8 mouse cellular contexts compared by ENCODE assay signal in genomic region chr2:75584975-75585374, GRCm38 (mm10).
DNase-seq lines count a peak whose midpoint lies in the region; ATAC-seq and TF ChIP-seq lines count a peak whose summit lies in the region.

No protein-coding gene starts in this region.

- no peak for TF ChIP-seq CTCF in liver, adult 2 months (IDR thresholded peaks at IDR 0.05; ENCODE audit: low read depth, low read length)
- no peak for TF ChIP-seq CTCF in midbrain, postnatal 0 days (IDR thresholded peaks at IDR 0.05)

- ATAC-seq in midbrain, postnatal 0 days (ENCODE audit: low FRiP score): no peak

- no peak for TF ChIP-seq POLR2A in liver, adult 2 months (IDR thresholded peaks at IDR 0.05; ENCODE audit: extremely low read depth, insufficient read depth, low read length)

- peak overlapping the region; percentile 75 for H3K27ac ChIP-seq in embryonic facial prominence, embryonic 10.5 days (replicated peaks)
- no peak overlapping the region for H3K27ac ChIP-seq in liver, adult 2 months (replicated peaks; ENCODE audit: insufficient read depth, low read depth, low read length)
- no peak overlapping the region for H3K27ac ChIP-seq in midbrain, postnatal 0 days (ENCODE audit: low read depth, low read length)

- peak overlapping the region; percentile 47 for H3K4me2 ChIP-seq in midbrain, postnatal 0 days (ENCODE audit: low read depth, low read length, poor library complexity, severe bottlenecking)

- H3K27me3 ChIP-seq in embryonic facial prominence, embryonic 10.5 days (replicated peaks; ENCODE audit: low read depth, poor library complexity, severe bottlenecking): peaks cover 25% of the 10 kb centered on the region
- no peaks in the 10 kb centered on the region for H3K27me3 ChIP-seq in liver, adult 2 months (ENCODE audit: control insufficient read depth, insufficient read depth, low read length)
- H3K27me3 ChIP-seq in midbrain, postnatal 0 days (ENCODE audit: insufficient read depth, low read length): no peaks in the 10 kb centered on the region

- H3K36me3 ChIP-seq in embryonic facial prominence, embryonic 10.5 days (replicated peaks): no peaks in the 10 kb centered on the region
- H3K36me3 ChIP-seq in liver, adult 2 months (ENCODE audit: control insufficient read depth, insufficient read depth, low read length): no peaks in the 10 kb centered on the region
- H3K36me3 ChIP-seq in midbrain, postnatal 0 days (ENCODE audit: insufficient read depth, low read length): no peaks in the 10 kb centered on the region

- peaks cover 16% of the 10 kb centered on the region for H3K4me1 ChIP-seq in embryonic facial prominence, embryonic 10.5 days
- H3K4me1 ChIP-seq in liver, adult 2 months (ENCODE audit: control insufficient read depth, insufficient read depth, low read length): no peaks in the 10 kb centered on the region; the same call in 1 of the 2 replicates
- H3K4me1 ChIP-seq in midbrain, postnatal 0 days (ENCODE audit: insufficient read depth, low read length): 0 out of 2 replicates have a peak, but pooled peaks cover 3% of the 10 kb centered on the region

- no peak overlapping the region for H3K9ac ChIP-seq in liver, adult 2 months (ENCODE audit: low read depth, low read length)
- peak overlapping the region; percentile 29; the same call in 1 of the 2 replicates for H3K9ac ChIP-seq in midbrain, postnatal 0 days (replicated peaks; ENCODE audit: low read length, poor library complexity, severe bottlenecking)

- DNase-seq in cerebellum, postnatal 10 days: peak; percentile 52 to 71
- no peak for DNase-seq in cerebellum, adult 9-10 months
- peak; percentile 81 for DNase-seq in embryonic facial prominence, embryonic 10.5 days (ENCODE audit: low spot score)
- peak; percentile 88 to 92 for DNase-seq in heart, adult 18-20 months
- DNase-seq in kidney, adult 11 months: peak; percentile 83
- DNase-seq in liver, adult 2 months (ENCODE audit: extremely low read depth, low read depth, low spot score): peak; percentile 64
- DNase-seq in midbrain, postnatal 0 days (ENCODE audit: low spot score): peak; percentile 60
- peak; percentile 24 to 67 for DNase-seq in spleen, postnatal 10 days (ENCODE audit: low spot score in 2 of 2)

- 1% methylated on average over 16 of the region's 16 CpGs for WGBS in embryonic facial prominence, embryonic 10.5 days
- 2% methylated on average over 16 of the region's 16 CpGs for whole genome bisulfite sequencing in liver, adult 2 months
- WGBS in midbrain, postnatal 0 days: 1% methylated on average over 16 of the region's 16 CpGs

- no peaks in the 10 kb centered on the region for H3K9me3 ChIP-seq in embryonic facial prominence, embryonic 10.5 days
- H3K9me3 ChIP-seq in midbrain, postnatal 0 days (ENCODE audit: low read length): no peaks in the 10 kb centered on the region

- H3K79me2 ChIP-seq in liver, adult 2 months (ENCODE audit: control insufficient read depth, insufficient read depth, low read length): no peaks in the 10 kb centered on the region

- H3K4me3 ChIP-seq in embryonic facial prominence, embryonic 10.5 days: peak overlapping the region; percentile 50
- peak overlapping the region; percentile 21; the same call in 1 of the 2 replicates for H3K4me3 ChIP-seq in liver, adult 2 months (ENCODE audit: insufficient read depth, low read depth, low read length)
- H3K4me3 ChIP-seq in midbrain, postnatal 0 days (ENCODE audit: low read depth, low read length): peak overlapping the region; percentile 20
